Mouse (Mus musculus) liver (tissue): ENCODE data around the gene Dnah5.

Experiments
- DNase-seq: peaks from one replicate; pipeline ENCODE4 v3.0.0-alpha.2; 2020; ENCODE audit warnings: mixed read lengths

Gene Dnah5

GRCm38 (mm10) chr15:28473749-28474390 is 270.3 kb downstream of the Dnah5 start:
- no peak for DNase-seq

- DNase-seq, result no peak
Measured at GRCm38 (mm10) chr15:28502820-28503219, 299.3 kb downstream of the Dnah5 start.

- no peak for DNase-seq
Measured at GRCm38 (mm10) chr15:28515176-28515575, 311.6 kb downstream of the Dnah5 start.
